Mouse (Mus musculus) lung, postnatal 25 days (tissue): ENCODE measurements at regions not wholly inside any gene's neighbourhood (a gene's known extent, or its start where the extent isn't known, plus 50 kb on each side); places are given as distances from the start of the nearest gene placed in this dataset.
A peak's percentile ranks its signal among the peaks of the same experiment; 100 is the strongest.

Source experiments
- DNase-seq: peaks from one replicate; pipeline ENCODE4 v3.0.0; 2022; ENCODE audit warnings: low spot score

GRCm38 (mm10) chr10:43718768-43719167 is 140.7 kb downstream of the Cd24a start:
- DNase-seq, result peak; percentile 41

- DNase-seq, result no peak
These were observed 143.3 kb downstream of the Cd24a start for GRCm38 (mm10) chr10:43721356-43721755.

- no peak for DNase-seq
These were observed 144.1 kb downstream of the Cd24a start for GRCm38 (mm10) chr10:43722164-43722563.

GRCm38 (mm10) chr10:43722711-43723614 is 144.9 kb downstream of the Cd24a start:
- peak; percentile 72 for DNase-seq

GRCm38 (mm10) chr10:43723615-43723937 is 145.5 kb downstream of the Cd24a start:
- no peak for DNase-seq

- no peak for DNase-seq
These were observed 149.7 kb downstream of the Cd24a start for GRCm38 (mm10) chr10:43727746-43728145.

GRCm38 (mm10) chr10:43729184-43729583 is 151.1 kb downstream of the Cd24a start:
- DNase-seq, result no peak

- no peak for DNase-seq
These were observed 155.7 kb downstream of the Cd24a start for GRCm38 (mm10) chr10:43733618-43734415.

GRCm38 (mm10) chr10:43739181-43739580 is 161.1 kb downstream of the Cd24a start:
- no peak for DNase-seq

GRCm38 (mm10) chr10:43739718-43740117 is 161.6 kb downstream of the Cd24a start:
- DNase-seq, result no peak

- no peak for DNase-seq
These were observed 161.2 kb downstream of the Qrsl1 start for GRCm38 (mm10) chr10:43740204-43740865.

GRCm38 (mm10) chr10:43741361-43742084 is 160.0 kb downstream of the Qrsl1 start:
- no peak for DNase-seq

- DNase-seq, result no peak
These were observed 159.2 kb downstream of the Qrsl1 start for GRCm38 (mm10) chr10:43742085-43743054.

- DNase-seq, result no peak
These were observed 158.1 kb downstream of the Qrsl1 start for GRCm38 (mm10) chr10:43743188-43744120.

- no peak for DNase-seq
These were observed 155.5 kb downstream of the Qrsl1 start for GRCm38 (mm10) chr10:43745931-43746630.

GRCm38 (mm10) chr10:43746631-43747001 is 154.9 kb downstream of the Qrsl1 start:
- DNase-seq, result no peak

- DNase-seq, result no peak
These were observed 154.0 kb downstream of the Qrsl1 start for GRCm38 (mm10) chr10:43747541-43747940.

- no peak for DNase-seq
These were observed 153.2 kb downstream of the Qrsl1 start for GRCm38 (mm10) chr10:43748300-43748699.
